Mouse (Mus musculus) testis, adult 2 months (tissue): ENCODE measurements around the gene Kcne4.

Experiments used
- CTCF ChIP-seq: fragments of 200-500 bp; IDR thresholded peaks from 2 replicates; pipeline ENCODE4 v1.5.1; 2012; ENCODE audit warnings: low read depth, mild to moderate bottlenecking, inconsistent platforms, low read length, moderate library complexity; ENCODE audit not compliant: control insufficient read depth, insufficient read depth, insufficient replicate concordance
- POLR2A ChIP-seq: fragments of 200-500 bp; IDR thresholded peaks from 2 replicates; pipeline ENCODE4 v1.6.1; 2012; ENCODE audit warnings: low read depth, mild to moderate bottlenecking, inconsistent platforms, low read length, moderate library complexity; ENCODE audit not compliant: control insufficient read depth

- TF ChIP-seq CTCF, result no peak
- TF ChIP-seq POLR2A, result no peak
Observed at GRCm38 (mm10) chr1:78781899-78782298, 34.7 kb upstream of the Kcne4 start.
